Mouse (Mus musculus) heart, embryonic 16.5 days (tissue): ENCODE measurements around the gene Ank3. TPM values are rescaled to one million over a fixed set of nuclear protein-coding genes. Genes with fewer than 3 reads are reported as not detected.
A peak's percentile ranks its signal among the peaks of the same experiment; 100 is the strongest.

Source experiments
- ATAC-seq: fragments of 200-750 bp; cut with Nextera tagmentation; replicated peaks from 2 replicates; pipeline ENCODE4 v1.8.0; 2017; ENCODE audit warnings: moderate number of reproducible peaks; ENCODE audit not compliant: insufficient read depth, low FRiP score; ENCODE audit errors: extremely low read depth
- H3K27ac ChIP-seq: fragments of 300-500 bp; sonication (generic); 2 replicates; pipeline ENCODE4 v1.5.1; 2014; ENCODE audit warnings: mild to moderate bottlenecking, low read length, control low read depth, moderate library complexity
- H3K27me3 ChIP-seq: fragments of 300-500 bp; sonication (generic); 2 replicates; pipeline ENCODE4 v1.6.1; 2014; ENCODE audit warnings: low read length, mixed read lengths; ENCODE audit not compliant: control insufficient read depth, insufficient read depth
- H3K36me3 ChIP-seq: fragments of 300-500 bp; sonication (generic); 2 replicates; pipeline ENCODE4 v1.6.1; 2014; ENCODE audit not compliant: control insufficient read depth, insufficient read depth
- H3K4me1 ChIP-seq: fragments of 300-500 bp; sonication (generic); 2 replicates; pipeline ENCODE4 v1.6.1; 2014; ENCODE audit warnings: low read length, mixed read lengths; ENCODE audit not compliant: control insufficient read depth, insufficient read depth
- H3K4me2 ChIP-seq: fragments of 300-500 bp; sonication (generic); 2 replicates; pipeline ENCODE4 v1.6.1; 2014; ENCODE audit warnings: low read depth, mild to moderate bottlenecking, control low read depth, low read length
- H3K4me3 ChIP-seq: fragments of 300-500 bp; sonication (generic); 2 replicates; pipeline ENCODE4 v1.5.1; 2014; ENCODE audit warnings: mild to moderate bottlenecking, control low read depth, low read length
- H3K9ac ChIP-seq: fragments of 300-500 bp; sonication (generic); 2 replicates; pipeline ENCODE4 v1.6.1; 2014; ENCODE audit warnings: low read length, control low read depth
- H3K9me3 ChIP-seq: fragments of 300-500 bp; sonication (generic); replicated peaks from 2 replicates; pipeline ENCODE4 v1.6.1; 2016; ENCODE audit warnings: low read length; ENCODE audit not compliant: control insufficient read depth
- WGBS: fragments of 180-500 bp; shearing (Covaris S2); extraction: QIAGEN DNeasy Blood & Tissue Kit; methylation state at CpG from one replicate; pipeline ENCODE4 v1.1.7; 2014; 5-methylcytosine and 5-hydroxymethylcytosine counted together
- polyA plus RNA-seq: library from polyadenylated mRNA; unstranded; fragments of >200 nt; fragmentation: Nextera tagmentation; extraction: Ambion mirVana; gene quantifications from 2 replicates; pipeline ENCODE4 v1.2.1, GENCODE M21; 2015

Gene Ank3
- polyA plus RNA-seq, 1 experiment from 2014 or later: 33.2 TPM

DNA sequence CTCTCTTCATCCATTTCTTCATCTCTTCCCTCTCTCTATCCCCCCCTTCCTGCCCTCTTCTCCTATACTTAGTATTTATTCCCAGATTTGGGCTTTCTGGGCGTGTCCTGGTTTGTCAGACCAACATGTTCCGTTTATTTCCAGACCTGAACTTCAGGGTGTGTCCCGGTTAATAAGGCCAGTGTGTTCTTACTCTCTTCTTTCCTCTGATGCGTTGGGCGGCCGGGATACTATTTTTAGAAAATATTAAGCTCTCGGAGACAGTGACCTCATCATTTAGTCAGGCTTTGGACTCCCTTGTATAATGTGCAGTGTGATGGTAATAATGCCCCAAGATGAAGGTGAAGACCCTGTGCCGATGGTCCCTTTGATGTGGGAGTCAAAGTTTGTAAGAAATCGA lies 546.3 kb downstream of the Ank3 start:
- no peaks in the 10 kb centered on the region for H3K27me3 ChIP-seq
- H3K4me2 ChIP-seq: peak overlapping the region; percentile 33; the same call in 1 of the 2 replicates
- H3K36me3 ChIP-seq: peaks cover 2% of the 10 kb centered on the region; the same call in 1 of the 2 replicates
- no peaks in the 10 kb centered on the region for H3K9me3 ChIP-seq
- H3K4me3 ChIP-seq: no peak overlapping the region
- H3K27ac ChIP-seq: peak overlapping the region; percentile 54
- peaks cover 15% of the 10 kb centered on the region for H3K4me1 ChIP-seq
- 42% methylated on average over 9 of the region's 9 CpGs for WGBS
- no peak overlapping the region for H3K9ac ChIP-seq
- peak; percentile 56; the same call in 1 of the 2 replicates for ATAC-seq

- Histone ChIP-seq H3K4me1 (peaks cover 15% of the 10 kb centered on the region), H3K9ac (no peak overlapping the region), H3K27ac (no peak overlapping the region), H3K27me3 (no peaks in the 10 kb centered on the region), H3K9me3 (no peaks in the 10 kb centered on the region), H3K4me3 (no peak overlapping the region), H3K36me3 (no peaks in the 10 kb centered on the region), H3K4me2 (no peak overlapping the region)
- 75% methylated on average over 8 of the region's 8 CpGs for WGBS
- no peak for ATAC-seq
These were observed 547.3 kb downstream of the Ank3 start for GRCm38 (mm10) chr10:69945870-69946269.

- no peaks in the 10 kb centered on the region for H3K27me3 ChIP-seq
- 84% methylated on average over 8 of the region's 8 CpGs for WGBS
- ATAC-seq: no peak
- no peak overlapping the region for H3K4me2 ChIP-seq
- H3K36me3 ChIP-seq: no peaks in the 10 kb centered on the region
- H3K4me3 ChIP-seq: no peak overlapping the region
- no peak overlapping the region for H3K27ac ChIP-seq
- no peaks in the 10 kb centered on the region for H3K9me3 ChIP-seq
- no peak overlapping the region for H3K9ac ChIP-seq
- peaks cover 15% of the 10 kb centered on the region for H3K4me1 ChIP-seq
These were observed 547.7 kb downstream of the Ank3 start for GRCm38 (mm10) chr10:69946271-69946670.

- 87% methylated on average over 6 of the region's 6 CpGs for WGBS
- ATAC-seq: no peak
These were observed 548.5 kb downstream of the Ank3 start for GRCm38 (mm10) chr10:69947093-69947492.

GRCm38 (mm10) chr10:69950236-69950918 lies 551.8 kb downstream of the Ank3 start:
- Histone ChIP-seq H3K4me2 (no peak overlapping the region), H3K4me3 (no peak overlapping the region), H3K27me3 (no peaks in the 10 kb centered on the region), H3K9ac (no peak overlapping the region), H3K36me3 (peaks cover 7% of the 10 kb centered on the region; the same call in 1 of the 2 replicates), H3K4me1 (peaks cover 2% of the 10 kb centered on the region), H3K27ac (no peak overlapping the region), H3K9me3 (no peaks in the 10 kb centered on the region)
- 86% methylated on average over 11 of the region's 11 CpGs for WGBS
- ATAC-seq: no peak

More at GRCm38 (mm10) chr10:69947093-69947492, 548.5 kb downstream of the Ank3 start:
- Histone ChIP-seq H3K36me3 (no peaks in the 10 kb centered on the region), H3K27me3 (no peaks in the 10 kb centered on the region), H3K9me3 (no peaks in the 10 kb centered on the region), H3K4me1 (peaks cover 15% of the 10 kb centered on the region), H3K27ac (no peak overlapping the region), H3K9ac (no peak overlapping the region), H3K4me3 (no peak overlapping the region), H3K4me2 (no peak overlapping the region)

DNA sequence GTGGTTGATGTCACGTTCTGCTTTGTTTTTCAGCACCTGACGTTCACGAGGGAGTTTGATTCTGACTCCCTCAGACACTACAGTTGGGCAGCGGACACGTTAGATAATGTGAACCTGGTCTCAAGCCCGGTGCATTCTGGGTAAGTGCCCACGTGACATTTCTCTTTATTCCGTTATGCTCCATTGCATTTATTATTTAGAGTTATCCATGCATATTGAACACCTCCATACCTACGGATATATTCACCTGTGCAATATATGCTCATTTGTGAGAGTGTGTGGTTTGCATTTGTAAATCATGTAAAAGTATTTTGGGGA lies 552.3 kb downstream of the Ank3 start:
- no peak overlapping the region for H3K4me3 ChIP-seq
- WGBS: 90% methylated on average over 9 of the region's 9 CpGs
- no peak for ATAC-seq

GRCm38 (mm10) chr10:69951426-69951825 lies 552.9 kb downstream of the Ank3 start:
- Histone ChIP-seq H3K27ac (no peak overlapping the region), H3K4me2 (no peak overlapping the region), H3K4me3 (no peak overlapping the region), H3K27me3 (no peaks in the 10 kb centered on the region), H3K9me3 (no peaks in the 10 kb centered on the region), H3K4me1 (no peaks in the 10 kb centered on the region), H3K9ac (no peak overlapping the region), H3K36me3 (peaks cover 11% of the 10 kb centered on the region; the same call in 1 of the 2 replicates)
- 77% methylated on average over 4 of the region's 4 CpGs for WGBS
- ATAC-seq: no peak

More for the DNA sequence above, 552.3 kb downstream of the Ank3 start:
- H3K4me2 ChIP-seq: no peak overlapping the region
- peaks cover 7% of the 10 kb centered on the region; the same call in 1 of the 2 replicates for H3K36me3 ChIP-seq
- H3K27me3 ChIP-seq: no peaks in the 10 kb centered on the region
- H3K27ac ChIP-seq: no peak overlapping the region
- H3K4me1 ChIP-seq: no peaks in the 10 kb centered on the region
- H3K9ac ChIP-seq: no peak overlapping the region
- H3K9me3 ChIP-seq: no peaks in the 10 kb centered on the region

DNA sequence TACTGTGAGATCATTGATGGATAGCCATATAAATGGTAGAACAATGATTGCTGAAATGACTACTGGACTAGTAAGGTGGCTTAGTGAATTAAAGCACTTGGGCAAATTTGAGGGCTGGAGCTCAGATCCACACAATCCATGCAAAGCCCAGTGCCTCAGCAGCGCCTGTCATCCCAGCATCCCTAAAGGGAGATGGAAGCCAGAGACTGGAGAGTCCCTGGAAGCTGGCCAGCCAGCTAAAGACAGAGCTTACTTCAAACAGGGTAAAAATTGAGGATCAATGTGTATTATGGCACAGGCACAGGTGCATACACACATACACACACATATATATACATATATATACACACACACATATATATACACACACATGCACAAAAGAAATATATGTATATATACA lies 553.7 kb downstream of the Ank3 start:
- H3K27ac ChIP-seq: no peak overlapping the region
- no peaks in the 10 kb centered on the region for H3K4me1 ChIP-seq
- no peak for ATAC-seq
- H3K27me3 ChIP-seq: no peaks in the 10 kb centered on the region
- no peak overlapping the region for H3K4me2 ChIP-seq
- H3K9me3 ChIP-seq: no peaks in the 10 kb centered on the region
- H3K9ac ChIP-seq: no peak overlapping the region
- 81% methylated on average over 1 of the region's 1 CpGs for WGBS
- H3K36me3 ChIP-seq: peaks cover 11% of the 10 kb centered on the region; the same call in 1 of the 2 replicates
- no peak overlapping the region for H3K4me3 ChIP-seq

DNA sequence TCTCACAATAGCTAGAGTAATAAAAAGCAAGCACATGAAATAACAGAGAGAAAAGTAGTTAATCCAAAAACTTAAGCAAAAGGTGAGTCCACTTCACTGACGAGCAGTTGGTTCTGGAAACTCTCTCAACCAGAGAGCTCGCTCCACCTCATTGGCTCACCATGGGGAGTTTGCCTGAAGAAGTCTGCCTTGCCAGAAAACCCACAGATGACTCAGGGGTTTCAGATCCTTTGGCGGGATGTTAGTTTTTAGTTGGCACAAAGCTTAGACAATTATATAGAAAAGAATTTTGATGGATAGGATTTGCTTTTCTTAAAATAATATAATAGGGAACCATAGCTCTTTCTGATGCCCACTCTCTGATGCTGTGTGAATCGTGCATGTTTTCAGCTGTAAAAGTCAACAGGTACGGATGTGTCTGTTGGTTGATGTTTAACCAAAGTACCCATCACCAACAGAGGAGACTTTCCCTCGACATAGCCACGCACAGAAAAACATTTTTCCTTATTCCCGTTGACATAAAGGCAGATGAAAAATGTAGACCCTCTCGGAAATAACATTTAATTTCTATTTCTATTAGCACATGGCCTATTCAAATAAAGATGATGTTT lies 556.2 kb downstream of the Ank3 start:
- H3K4me3 ChIP-seq: no peak overlapping the region
- no peak overlapping the region for H3K27ac ChIP-seq
- ATAC-seq: no peak
- no peak overlapping the region for H3K4me2 ChIP-seq
- 87% methylated on average over 9 of the region's 9 CpGs for WGBS
- H3K27me3 ChIP-seq: no peaks in the 10 kb centered on the region
- peaks cover 16% of the 10 kb centered on the region for H3K36me3 ChIP-seq
- no peaks in the 10 kb centered on the region for H3K9me3 ChIP-seq
- H3K4me1 ChIP-seq: no peaks in the 10 kb centered on the region
- no peak overlapping the region for H3K9ac ChIP-seq
